Mouse (Mus musculus) brain, embryonic 14.5 days (tissue): ENCODE measurements around the gene Syngr4. TPM values are rescaled to one million over a fixed set of nuclear protein-coding genes. Genes with fewer than 3 reads are reported as not detected.
"Not testable (repeated sequence)": the region's sequence is repeated elsewhere in the genome, so short reads cannot be mapped to it uniquely, and the experiment has no call there.

ENCODE experiments used
- DNase-seq: peaks from one replicate; pipeline ENCODE4 v3.0.0-alpha.2; 2011; ENCODE audit warnings: low read depth
- CTCF ChIP-seq: fragments of 200-500 bp; IDR thresholded peaks from 2 replicates; pipeline ENCODE4 v1.5.1; 2012; ENCODE audit warnings: inconsistent platforms, mild to moderate bottlenecking, moderate library complexity, borderline replicate concordance; ENCODE audit not compliant: insufficient read depth, insufficient read length; ENCODE audit errors: extremely low read depth
- POLR2A ChIP-seq: fragments of 200-500 bp; IDR thresholded peaks from 2 replicates; pipeline ENCODE4 v1.6.1; 2012; ENCODE audit warnings: mild to moderate bottlenecking, inconsistent platforms, borderline replicate concordance; ENCODE audit not compliant: poor library complexity, insufficient read depth, insufficient read length, severe bottlenecking; ENCODE audit errors: extremely low read depth
- polyA plus RNA-seq: library from polyadenylated mRNA; depleted of rRNA; stranded (reverse); fragments of >200 nt; gene quantifications from 2 replicates; pipeline ENCODE4 v1.2.3, GENCODE M21; 2012; rRNA removed

Gene Syngr4
- 0.30 and 0.41 TPM in 2 replicates for polyA plus RNA-seq

DNA sequence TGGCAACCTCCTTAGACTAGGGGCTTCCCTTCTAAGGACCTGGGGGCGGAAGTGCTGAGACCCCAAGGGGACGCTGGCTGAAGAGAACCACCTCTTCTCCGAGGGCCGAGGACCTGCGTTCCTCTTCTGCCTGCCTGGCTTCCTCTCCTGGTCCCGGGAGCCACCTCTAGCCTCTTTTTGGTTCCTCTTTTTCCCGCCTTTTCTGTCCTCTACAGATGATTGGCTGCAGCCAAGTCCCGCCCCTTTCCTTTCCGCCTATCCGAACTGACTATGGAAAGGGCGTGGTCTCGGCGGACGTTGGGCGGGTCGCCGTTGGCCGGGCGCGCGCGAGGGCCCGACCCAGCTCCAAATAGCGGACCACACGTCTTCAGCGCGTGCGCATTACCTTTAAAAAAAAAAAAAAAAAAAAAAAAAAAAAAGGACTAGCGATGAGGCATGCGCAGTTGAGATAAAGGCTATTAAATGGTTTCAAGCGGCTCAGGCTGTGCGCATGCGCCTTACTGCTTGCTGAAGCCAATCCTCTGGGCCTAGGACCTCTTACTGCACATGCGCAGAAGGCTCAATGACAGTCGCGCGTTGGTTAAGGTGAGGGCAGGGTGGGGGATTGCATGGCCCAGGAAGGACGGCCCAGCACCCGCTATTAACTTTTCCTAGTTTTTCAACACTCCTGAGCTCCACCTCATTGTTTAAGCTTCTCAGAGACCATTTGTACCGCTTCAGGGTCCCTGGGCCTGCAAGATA is at the start of gene Syngr4, which contains the start of gene Tmem143:
Gene Syngr4 (minus strand): TSS at position 198 of the 741 bp plus-strand sequence.
Gene Tmem143 (plus strand): TSS at position 425 of the 741 bp plus-strand sequence.
- TF ChIP-seq CTCF: no peak
- TF ChIP-seq POLR2A: peak; percentile 69; the same call in 1 of the 2 replicates
- DNase-seq: peak; percentile 99

DNA sequence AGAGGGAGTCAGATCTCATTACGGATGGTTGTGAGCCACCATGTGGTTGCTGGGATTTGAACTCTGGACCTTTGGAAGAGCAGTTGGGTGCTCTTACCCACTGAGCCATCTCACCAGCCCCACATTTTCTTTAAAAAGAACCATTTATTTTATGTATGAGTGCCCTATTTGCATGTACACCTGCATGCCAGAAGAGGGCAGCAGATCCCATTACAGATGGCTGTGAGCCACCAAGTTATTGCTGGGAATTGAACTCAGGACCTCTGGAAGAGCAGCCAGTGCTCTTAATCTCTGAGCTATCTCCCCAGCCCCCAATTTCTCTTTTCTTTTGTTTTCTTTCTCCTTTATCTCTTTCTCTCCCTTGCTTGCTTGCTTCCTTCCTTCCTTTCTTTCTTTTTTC is 46.8 kb upstream of the Syngr4 start:
- not testable (repeated sequence) for DNase-seq

DNA sequence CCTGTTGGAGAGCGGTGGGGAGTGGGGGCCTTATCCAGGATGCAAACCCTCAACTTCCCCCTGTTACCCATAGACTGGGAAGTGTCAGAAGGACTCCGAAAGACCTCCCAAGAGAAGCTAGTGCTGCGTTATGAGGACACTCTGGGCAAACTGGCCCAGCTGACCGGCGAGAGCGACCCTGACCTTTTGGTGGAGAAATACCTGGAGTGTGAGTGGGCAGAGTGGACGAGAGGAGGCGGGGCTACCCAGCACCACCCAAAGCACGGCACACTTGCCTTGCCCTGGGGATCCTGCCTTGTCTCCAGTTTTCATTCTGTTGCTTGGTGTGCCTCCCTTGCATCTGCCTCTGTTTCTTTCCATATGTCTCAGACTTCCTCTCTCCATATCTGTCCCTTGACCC is 45.5 kb upstream of the Syngr4 start:
- no peak for DNase-seq
- TF ChIP-seq CTCF: no peak
- no peak for TF ChIP-seq POLR2A

DNA sequence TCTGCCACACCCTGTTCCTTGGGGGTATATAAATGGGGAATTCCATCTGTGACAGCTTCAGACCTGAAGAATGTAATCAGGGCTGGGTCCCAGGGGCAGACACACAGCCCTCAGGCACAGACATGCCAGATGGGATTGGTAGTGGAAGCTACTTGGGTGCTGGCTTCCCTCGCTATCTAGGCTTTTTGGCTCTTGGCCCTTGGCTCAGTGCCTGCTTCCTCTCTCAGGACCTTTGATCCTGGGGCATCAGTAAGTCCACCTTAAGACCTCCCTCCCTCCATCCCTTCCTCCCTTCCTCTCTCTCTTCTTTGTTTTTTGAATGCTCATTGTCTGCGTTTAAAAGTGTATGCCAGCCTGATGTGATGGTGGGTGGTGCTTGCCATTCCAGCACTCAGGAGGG is 43.3 kb upstream of the Syngr4 start:
- TF ChIP-seq POLR2A: no peak
- no peak for TF ChIP-seq CTCF
- DNase-seq: no peak

DNA sequence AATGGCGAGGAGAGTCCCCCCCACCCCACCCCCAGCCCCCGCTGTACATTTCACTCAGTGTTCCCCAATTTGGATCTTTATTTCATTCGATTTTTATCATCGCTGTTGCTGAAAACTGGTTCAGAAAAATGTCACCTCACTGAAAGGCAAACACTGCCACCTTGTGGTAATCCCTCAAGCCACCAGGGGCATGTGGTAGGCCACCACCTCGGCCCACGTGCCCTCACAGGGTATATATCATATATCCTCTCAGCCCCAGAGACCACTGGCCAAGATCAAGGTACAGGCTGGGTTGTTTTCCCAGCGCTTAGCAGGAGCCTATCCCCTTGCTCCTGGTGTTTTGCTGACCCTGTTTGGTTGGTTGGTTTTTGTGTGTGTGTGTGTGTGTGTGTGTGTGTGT is 38.6 kb upstream of the Syngr4 start:
- DNase-seq: peak; percentile 70
- TF ChIP-seq CTCF: peak; percentile 80
- no peak for TF ChIP-seq POLR2A

DNA sequence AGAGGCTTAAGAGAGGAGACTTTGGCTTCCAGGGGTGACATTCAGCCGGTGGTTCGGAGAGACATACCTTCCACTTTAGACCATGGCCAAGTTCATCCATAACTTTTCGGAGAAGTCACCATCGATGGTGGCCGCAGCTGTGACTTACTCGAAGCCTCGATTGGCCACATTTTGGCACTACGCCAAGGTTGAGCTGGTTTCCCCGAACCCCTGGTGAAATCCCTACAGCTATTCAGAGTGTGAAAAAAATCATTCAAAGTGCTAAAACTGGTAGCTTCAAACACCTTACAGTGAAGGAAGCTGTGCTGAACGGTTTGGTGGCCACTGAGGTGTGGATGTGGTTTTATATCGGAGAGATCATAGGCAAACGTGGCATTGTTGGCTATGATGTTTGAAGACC is 37.3 kb upstream of the Syngr4 start:
- DNase-seq: not testable (repeated sequence)

DNA sequence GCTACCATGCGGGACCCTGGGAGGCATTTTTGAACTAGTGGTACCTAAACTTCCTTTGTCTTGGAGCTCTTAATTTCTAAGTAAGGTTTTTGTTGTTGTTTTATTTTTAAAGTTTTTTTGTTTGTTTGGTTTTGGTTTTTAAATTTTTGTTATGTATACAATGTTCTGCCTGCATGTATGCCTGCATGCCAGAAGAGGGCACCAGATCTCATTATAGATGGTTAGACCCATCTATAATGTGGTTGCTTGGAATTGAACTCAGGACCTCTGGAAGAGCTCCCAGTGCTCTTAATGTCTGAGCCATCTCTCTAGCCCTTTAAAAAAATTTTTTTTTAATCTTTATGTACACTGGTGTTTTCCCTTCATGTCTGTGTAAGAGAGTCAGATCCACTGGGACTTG is 33.2 kb upstream of the Syngr4 start:
- TF ChIP-seq CTCF (no peak), POLR2A (no peak)
- DNase-seq: no peak

DNA sequence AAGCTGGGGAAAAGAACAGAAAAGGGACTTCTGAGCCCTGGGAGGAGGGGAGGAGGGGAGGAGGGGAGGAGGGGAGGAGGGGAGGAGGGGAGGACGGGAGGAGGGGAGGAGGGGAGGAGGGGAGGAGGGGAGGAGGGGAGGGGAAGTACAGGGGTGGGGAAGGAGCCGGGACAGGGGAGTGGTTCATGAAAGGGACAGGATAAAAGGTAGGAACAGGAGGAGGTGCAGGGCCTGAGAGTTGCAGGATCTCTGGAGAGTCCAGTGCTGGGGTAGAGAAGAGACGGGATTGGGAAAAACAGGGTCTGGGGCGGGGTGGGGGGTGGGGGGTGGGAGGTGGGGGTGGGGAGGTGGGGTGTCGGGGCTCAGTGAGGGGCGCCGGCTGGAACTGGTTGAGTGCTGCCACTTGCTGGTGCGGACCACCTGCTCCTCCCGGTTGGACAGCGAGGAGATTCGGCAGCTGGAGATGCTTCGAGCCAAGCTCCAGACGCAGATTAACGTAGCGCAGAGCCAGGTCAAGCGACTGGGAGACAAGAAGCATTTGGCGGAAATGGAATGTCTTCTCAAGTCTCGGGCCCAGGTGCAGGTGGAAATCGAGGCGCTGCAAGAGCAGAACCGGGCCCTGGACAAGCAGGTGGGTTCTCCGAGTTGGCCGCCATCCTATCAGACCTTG is 32.2 kb upstream of the Syngr4 start:
- DNase-seq: peak; percentile 54
- TF ChIP-seq CTCF: no peak
- TF ChIP-seq POLR2A: no peak

DNA sequence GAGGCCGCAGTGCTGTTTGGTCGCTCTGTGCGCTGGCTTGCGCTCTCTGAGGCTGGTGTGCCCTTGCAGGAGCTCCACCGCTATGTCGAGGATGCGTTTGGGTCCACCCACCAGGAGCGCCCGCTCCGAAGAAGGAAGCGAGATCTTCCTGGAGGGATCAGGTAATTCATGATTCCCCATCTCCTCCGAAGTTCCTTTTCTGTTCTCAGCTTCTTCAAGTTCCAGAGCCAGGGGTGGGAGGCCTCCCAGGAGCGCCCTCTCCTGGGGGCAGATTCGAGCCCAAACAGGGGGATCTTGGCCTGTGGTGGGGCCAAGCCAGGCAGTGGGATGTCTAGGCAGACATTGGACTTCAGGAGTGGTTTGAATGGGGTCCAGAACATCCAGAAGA is 27.9 kb upstream of the Syngr4 start:
- TF ChIP-seq CTCF (no peak), POLR2A (no peak)
- no peak for DNase-seq

DNA sequence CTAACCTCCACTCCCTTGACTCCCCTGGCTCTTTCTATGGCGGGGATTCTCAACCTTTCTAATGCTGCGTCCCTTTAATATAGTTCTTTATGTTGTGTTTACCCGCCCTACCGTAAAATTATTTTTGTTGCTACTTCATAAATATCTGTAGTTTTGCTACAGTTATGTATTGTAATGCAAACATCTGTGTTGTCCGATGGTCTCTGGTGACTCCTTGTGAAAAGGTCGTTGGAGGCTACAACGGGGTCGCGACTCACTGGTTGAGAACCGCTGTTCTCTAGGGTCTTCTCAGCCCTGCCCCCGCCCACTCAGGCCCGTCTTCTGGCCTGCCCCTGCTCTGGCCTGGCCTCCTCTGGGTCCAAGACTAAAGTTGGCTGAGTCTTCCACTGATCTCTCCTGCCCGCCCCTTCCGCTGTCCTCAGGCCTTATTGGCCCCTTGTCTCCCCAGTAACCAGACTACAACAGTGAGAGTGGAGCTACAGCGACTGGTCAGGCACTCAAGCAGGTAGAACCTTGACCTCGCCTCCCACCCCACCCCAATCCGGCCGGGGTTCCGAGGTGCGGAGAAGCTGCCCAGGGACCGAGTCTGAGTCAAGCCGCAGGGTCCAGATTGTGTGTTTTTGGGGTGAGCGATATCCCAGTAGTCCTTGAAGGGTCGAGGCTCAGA is 27.4 kb upstream of the Syngr4 start, which contains the start of gene Ccdc114:
Gene Ccdc114 (plus strand): TSS at position 311 of the 667 bp plus-strand sequence.
- peak; percentile 49 for DNase-seq
- TF ChIP-seq CTCF (no peak), POLR2A (no peak)

DNA sequence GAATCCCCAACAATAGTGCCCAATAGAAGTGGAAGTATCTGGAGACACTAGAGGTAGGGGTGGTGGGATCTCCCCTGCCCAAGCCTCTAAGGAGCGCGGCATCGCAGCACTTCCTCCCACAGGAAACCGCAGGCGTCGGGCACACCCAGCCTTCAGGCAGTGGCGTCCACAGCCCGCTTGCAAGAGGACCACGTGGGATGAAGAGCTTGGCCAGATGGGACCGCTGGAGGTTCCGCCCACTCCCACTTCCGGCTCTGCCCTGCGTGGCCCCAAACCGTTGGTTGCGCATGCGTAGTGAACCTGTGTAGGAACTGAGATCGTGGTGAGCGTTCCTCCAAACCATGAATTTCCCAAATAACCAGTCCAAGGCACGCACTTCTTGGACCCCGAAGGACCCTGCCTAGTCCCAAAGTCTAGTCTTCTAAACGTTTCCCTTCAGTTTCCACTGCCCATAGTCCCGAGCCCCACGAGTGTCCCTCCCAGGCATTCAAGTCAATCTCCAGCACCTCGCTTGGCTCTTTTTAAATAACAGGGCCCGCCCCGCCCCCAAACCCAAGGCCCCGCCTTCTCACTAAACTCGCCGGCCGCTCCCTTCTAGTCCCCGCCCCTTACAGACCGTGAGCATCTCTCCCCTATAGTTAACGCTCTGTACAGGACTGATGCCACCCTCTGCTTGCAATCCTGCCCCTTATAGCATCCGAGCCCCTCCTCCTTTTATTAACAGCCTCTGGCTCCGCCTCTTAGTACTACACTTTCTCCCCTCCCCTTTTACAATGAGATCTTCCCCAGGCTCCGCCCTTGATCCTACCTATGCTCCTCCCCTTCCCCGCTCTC is 26.6 kb upstream of the Syngr4 start:
- peak; percentile 44; the same call in 1 of the 2 replicates for TF ChIP-seq POLR2A
- no peak for TF ChIP-seq CTCF
- peak; percentile 98 for DNase-seq
